ENCODE assay signal across 8 mouse cellular contexts in genomic region chr2:144164986-144165821, GRCm38 (mm10).
DNase-seq lines count a peak whose midpoint lies in the region; ATAC-seq and TF ChIP-seq lines count a peak whose summit lies in the region.

No protein-coding gene starts in this region.

- no peaks in the 10 kb centered on the region for H3K9me3 ChIP-seq in lung, embryonic 14.5 days (ENCODE audit: low read depth, low read length)
- H3K9me3 ChIP-seq in neural tube, embryonic 15.5 days (replicated peaks), result no peaks in the 10 kb centered on the region

- H3K4me2 ChIP-seq in lung, embryonic 14.5 days, result peak overlapping the region; percentile 57
- H3K4me2 ChIP-seq in neural tube, embryonic 15.5 days, result peak overlapping the region; percentile 81

- H3K4me3 ChIP-seq in lung, embryonic 14.5 days (ENCODE audit: low read depth, low read length), result peak overlapping the region; percentile 65
- H3K4me3 ChIP-seq in neural tube, embryonic 15.5 days (replicated peaks), result peak overlapping the region; percentile 70

- peaks cover 15% of the 10 kb centered on the region for H3K4me1 ChIP-seq in lung, embryonic 14.5 days (ENCODE audit: insufficient read depth)
- peaks cover 37% of the 10 kb centered on the region for H3K4me1 ChIP-seq in neural tube, embryonic 15.5 days

- no peaks in the 10 kb centered on the region for H3K27me3 ChIP-seq in lung, embryonic 14.5 days (ENCODE audit: insufficient read depth, low read length)
- no peaks in the 10 kb centered on the region for H3K27me3 ChIP-seq in neural tube, embryonic 15.5 days (replicated peaks)

- H3K9ac ChIP-seq in lung, embryonic 14.5 days, result peak overlapping the region; percentile 80
- peak overlapping the region; percentile 83 for H3K9ac ChIP-seq in neural tube, embryonic 15.5 days (replicated peaks)

- intact Hi-C loops in heart, postnatal 36 days (cut with DNase I), result loop anchor here (1.0 kb wide), 1 partner anchor 155 kb away; no protein-coding TSS in a partner anchor

- peak; percentile 84 for ATAC-seq in lung, embryonic 14.5 days (ENCODE audit: insufficient read depth)
- peak; percentile 87 for ATAC-seq in neural tube, embryonic 15.5 days (ENCODE audit: low FRiP score)

- under 1% methylated on average over 37 of the region's 37 CpGs for WGBS in lung, embryonic 14.5 days
- WGBS in neural tube, embryonic 15.5 days, result under 1% methylated on average over 36 of the region's 37 CpGs

- H3K36me3 ChIP-seq in lung, embryonic 14.5 days (ENCODE audit: insufficient read depth), result no peaks in the 10 kb centered on the region
- no peaks in the 10 kb centered on the region for H3K36me3 ChIP-seq in neural tube, embryonic 15.5 days

- peak; percentile 47 for DNase-seq in ES-CJ7 (ENCODE audit: low read depth, low spot score)
- peak; percentile 81 to 82 for DNase-seq in cerebellum, adult 18-20 months
- peak; percentile 65 for DNase-seq in forelimb bud, embryonic 11.5 days (ENCODE audit: low read depth, low spot score)
- DNase-seq in heart, postnatal 36 days, result peak; percentile 80 to 92
- peak; percentile 67 to 79 for DNase-seq in layer of hippocampus, adult 8-10 months (ENCODE audit: low spot score in 2 of 2)
- peak; percentile 89 for DNase-seq in lung, embryonic 14.5 days
- DNase-seq in testis, postnatal 14 days (ENCODE audit: low spot score), result peak; percentile 63

- H3K27ac ChIP-seq in lung, embryonic 14.5 days (ENCODE audit: low read depth), result peak overlapping the region; percentile 97
- peak overlapping the region; percentile 97 for H3K27ac ChIP-seq in neural tube, embryonic 15.5 days (replicated peaks)

- no peak for TF ChIP-seq CTCF in lung, embryonic 14.5 days (IDR thresholded peaks at IDR 0.05; ENCODE audit: low read depth)

Comparison
In these comparisons a context has a peak if more than half of its experiments do, and no peak if none do; other contexts are left out.
1. Peak in every context shown above with its lines: DNase-seq, ATAC-seq, H3K4me3 ChIP-seq and H3K27ac ChIP-seq.